Mouse (Mus musculus) stomach, postnatal 0 days (tissue): ENCODE measurements around the gene Adgrl2.

Source experiments
- CTCF ChIP-seq: IDR thresholded peaks from 2 replicates; pipeline ENCODE4 v1.5.1; 2016; ENCODE audit warnings: antibody characterized with exemption, low read depth, mild to moderate bottlenecking, moderate library complexity
- EP300 ChIP-seq: optimal IDR thresholded peaks from 2 replicates; pipeline ENCODE3; 2016; ENCODE audit warnings: antibody characterized with exemption

- TF ChIP-seq EP300 (no peak), CTCF (no peak)
Measured at GRCm38 (mm10) chr3:148982370-148982769, 8.0 kb downstream of the Adgrl2 start.
